Mouse (Mus musculus): ENCODE results near the gene Sec23ip.

Sec23ip gene

DNA sequence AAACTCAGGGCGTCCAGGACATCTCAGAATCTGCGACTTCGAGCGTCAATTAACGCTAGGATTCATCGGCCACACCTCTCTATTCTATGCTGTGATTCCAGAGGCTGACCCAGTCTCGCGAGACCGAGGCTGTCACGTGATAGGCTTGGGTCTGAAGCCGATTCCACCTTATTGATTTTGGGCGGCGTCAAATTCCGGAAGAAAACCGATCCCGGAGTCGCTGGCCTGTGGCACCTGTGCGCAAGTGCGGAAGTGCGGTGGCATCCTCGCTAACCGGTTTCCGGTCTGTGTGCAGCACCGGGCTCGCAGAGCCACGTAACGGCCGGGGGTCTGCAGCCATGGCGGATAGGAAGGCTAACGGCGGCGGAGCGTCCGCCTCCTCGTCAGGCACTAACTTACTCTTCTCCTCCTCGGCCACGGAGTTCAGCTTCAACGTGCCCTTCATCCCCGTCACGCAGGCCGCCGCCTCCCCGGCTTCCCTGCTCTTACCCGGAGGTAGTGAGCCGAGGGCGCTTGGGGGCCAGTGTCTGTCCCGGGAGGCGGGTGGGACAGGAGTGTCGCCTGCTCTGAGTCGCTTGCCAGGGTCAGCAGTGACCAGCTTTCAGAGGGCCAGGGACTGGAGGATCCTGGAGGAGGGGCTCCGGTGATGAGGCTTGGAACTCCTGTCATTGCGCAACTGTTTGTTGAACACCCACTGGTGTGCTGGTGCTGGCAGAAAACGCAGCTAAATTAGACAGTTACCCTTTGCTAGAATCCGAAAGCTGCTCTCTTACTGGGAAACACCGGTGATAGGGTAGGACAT is at the start of gene Sec23ip:
Gene Sec23ip (plus strand): TSS at position 260 of the 802 bp plus-strand sequence.
- in situ Hi-C loops (cut with MboI, MseI): no loop called here

DNA sequence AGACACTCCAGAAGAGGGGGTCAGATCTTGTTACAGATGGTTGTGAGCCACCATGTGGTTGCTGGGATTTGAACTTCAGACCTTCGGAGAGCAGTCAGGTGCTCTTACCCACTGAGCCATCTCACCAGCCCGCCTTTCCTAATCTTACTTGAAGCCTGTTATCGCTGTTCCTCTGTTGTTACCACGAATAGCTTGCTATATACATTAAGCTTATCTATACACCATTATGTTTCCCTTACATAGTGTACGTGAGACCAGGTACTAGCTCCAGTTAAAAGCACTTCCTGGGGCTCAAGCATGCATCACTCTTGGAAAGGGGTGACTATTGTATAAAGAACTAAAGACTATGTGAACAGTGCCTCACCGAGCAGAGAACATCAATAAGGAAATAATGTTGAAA is 44.8 kb upstream of the Sec23ip start:
- in situ Hi-C loops (cut with MboI, MseI): loop anchor here (5.0 kb wide), 1 partner anchor 248 kb away; no protein-coding TSS in a partner anchor

DNA sequence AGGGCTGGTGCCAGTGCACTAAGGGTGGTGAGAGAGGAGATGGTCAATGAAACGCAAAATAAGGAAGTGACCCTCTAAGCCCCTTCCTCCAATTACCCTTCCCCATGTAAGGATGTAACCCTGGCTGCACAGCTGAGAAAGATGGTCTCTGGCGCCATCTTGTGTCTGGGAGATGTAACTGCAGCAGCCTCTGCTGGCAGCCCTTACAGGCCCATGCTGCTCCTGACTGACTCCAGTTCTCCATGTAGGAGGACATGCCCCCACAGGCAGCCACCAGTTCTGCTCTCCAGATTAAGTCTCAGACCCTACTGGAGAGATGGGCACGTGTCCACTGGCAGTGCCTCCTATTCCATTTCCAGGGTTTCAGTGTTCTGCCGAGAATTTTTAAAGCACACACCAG is 39.0 kb upstream of the Sec23ip start:
- in situ Hi-C loops (cut with MboI, MseI): no loop called here

DNA sequence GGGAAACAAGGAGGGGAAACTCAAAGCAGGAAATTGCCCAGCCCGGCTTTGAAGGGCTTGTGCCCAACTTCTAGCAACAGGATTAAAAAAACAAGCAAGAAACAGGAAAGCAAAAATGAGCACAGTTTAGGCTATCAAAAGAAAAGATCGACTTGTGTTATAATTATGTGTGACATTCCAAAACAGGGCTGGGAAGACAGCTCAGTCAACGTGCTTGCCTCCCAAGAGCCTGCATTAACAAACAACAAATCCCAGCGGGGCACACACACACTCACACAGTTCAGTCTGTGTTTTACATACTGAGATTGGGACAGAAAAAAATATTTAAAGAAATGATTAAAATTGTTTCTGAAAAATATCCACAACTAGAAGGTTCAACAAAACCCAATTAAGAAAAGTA is 26.8 kb upstream of the Sec23ip start:
- in situ Hi-C loops (cut with MboI, MseI): no loop called here

DNA sequence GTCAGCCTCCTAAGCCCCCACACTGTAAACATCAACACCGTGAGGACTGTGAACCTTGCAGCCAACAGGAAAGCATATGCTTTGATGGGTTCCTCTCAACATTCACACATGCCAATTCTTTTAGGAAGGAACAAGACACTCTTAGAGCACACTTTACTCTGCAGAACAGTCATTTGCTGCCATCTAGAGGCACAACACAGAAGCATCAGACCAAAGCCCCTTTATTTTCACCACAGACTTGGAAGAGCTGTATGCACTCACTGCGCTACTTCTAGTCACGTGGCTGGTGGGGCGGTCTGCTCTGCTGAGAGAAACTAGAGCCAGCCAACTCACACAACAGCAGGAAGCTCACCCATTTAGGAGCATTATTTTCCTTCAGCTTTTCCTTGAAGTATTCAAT is 20.0 kb upstream of the Sec23ip start:
- in situ Hi-C loops (cut with MboI, MseI): no loop called here

DNA sequence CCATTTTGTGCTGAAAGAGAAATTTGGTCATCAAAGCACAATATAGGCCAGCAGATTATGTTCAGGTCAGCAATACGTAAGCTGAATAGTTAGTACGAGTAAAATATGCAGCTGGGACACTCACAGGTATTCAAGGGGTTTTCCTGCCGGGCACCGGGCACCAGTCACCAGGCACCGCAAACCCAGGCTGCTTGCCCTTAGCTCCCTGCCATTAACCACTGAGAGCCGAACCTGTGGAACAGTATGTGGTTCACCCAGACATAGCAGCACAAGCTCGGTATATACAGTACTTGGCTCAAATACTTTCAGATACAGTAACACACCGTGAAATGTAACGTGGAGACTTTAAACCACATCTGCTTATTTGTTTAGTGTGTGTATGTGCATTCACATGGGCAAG is 19.6 kb upstream of the Sec23ip start:
- in situ Hi-C loops (cut with MboI, MseI): no loop called here

DNA sequence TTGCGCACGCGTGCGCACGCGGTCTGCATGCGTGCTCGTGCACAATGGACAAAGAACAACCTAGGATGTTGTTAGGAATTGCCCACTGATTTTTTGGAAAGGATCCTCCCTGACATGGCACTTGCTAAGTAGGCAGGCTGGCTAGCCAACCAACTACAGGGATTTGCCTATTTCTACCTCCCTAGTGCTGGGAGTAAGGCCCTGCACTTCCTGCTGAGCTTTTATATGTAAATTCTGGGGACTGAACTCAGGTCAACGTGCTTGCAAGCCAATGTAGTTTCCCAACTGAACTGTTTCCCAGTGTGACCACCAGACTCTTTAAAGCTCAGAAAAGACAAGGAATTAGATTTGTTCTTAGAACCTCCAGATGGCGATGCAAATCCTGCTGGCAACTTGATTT is 17.7 kb upstream of the Sec23ip start:
- in situ Hi-C loops (cut with MboI, MseI): no loop called here

DNA sequence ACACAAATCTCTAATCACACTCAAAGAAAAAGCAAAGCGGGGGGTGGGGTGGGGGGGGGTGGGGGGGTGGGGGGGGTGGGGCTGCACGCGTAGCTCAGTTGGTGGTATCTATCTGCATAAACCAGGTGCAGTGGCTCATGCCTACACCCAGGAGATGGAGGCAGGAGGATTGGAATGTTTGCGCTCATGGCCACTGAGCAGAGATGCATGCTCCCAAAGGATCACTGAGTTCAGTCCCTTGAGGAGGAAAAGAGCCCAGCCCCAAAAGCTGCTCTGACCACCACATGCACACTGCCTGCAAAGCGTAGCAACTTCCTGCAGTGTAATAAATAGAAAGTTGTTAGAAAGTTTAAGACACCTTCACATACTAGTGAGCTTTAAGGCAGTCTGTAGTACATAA is 17.0 kb upstream of the Sec23ip start:
- in situ Hi-C loops (cut with MboI, MseI): no loop called here

DNA sequence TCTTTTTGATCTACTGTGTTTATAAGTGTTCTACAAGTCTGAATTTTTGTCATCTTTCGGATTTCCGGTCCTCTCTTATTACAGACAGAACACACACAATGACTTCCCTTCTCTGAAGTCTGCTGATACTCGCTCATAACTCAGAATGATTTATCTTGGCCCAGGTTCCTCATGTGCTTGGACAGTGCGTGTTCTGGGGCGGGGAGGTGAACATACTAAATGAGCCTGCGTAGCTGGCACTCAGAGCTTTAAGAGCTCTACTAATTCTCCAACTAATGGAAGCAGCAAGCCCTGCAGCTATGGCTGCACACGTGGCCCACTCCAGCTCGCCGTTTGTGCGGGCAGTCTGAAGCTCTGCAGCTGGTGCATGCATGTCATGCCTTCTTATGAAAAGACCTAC is 16.0 kb upstream of the Sec23ip start:
- in situ Hi-C loops (cut with MboI, MseI): no loop called here

DNA sequence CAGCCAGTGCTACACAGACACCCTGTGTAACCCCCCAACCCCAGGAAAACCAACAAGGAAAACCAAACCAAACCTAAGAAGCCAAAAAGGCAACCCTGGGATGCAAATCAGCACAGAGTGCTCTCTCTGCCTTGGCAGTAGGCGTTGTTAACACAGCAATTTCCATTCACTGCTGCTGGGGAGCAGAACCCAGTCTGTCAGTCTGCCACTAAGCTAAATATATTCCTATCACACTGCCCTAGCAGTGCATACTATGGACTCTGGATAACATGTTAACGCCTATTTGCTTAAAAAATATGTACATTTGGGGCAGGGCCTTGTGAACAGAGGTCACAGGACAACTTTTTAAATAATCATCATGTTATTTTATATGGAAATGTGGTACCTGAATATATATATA is 13.2 kb upstream of the Sec23ip start:
- in situ Hi-C loops (cut with MboI, MseI): no loop called here

DNA sequence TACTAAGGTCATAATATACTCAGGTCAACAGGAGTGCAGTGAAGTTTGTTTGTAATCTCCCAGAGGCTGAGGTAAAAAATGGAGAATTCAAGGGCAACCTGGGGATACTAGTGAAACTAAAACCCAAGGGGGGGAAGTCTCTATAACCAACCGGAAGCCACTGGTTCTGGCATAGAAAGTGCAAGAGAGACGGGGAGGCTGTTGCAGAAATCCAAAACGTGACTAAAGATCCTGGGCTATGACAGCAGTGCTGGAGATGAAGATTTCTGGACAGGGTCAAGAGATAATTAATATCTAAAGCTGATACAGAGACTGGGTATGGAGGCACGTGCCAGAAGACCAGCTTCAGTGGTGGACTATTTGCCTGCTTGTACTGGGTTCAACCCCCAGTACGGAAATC is 6.7 kb upstream of the Sec23ip start:
- in situ Hi-C loops (cut with MboI, MseI): no loop called here

DNA sequence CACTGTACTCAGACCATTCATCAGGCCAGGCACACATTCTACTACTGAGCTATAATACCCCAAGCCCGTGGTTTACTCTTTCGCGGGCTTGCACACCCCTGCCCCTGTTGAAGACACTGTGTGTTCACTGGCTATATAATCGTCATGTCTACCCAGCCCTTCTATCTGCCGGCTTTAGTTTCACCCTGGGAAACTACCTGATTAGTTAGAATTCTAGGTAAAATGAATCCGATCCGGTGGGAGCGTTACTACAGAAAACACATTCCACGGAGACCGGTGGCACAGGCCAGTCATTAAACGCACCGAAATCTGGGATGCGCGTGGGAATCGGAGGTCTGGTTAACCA is 5.7 kb upstream of the Sec23ip start:
- in situ Hi-C loops (cut with MboI, MseI): no loop called here

DNA sequence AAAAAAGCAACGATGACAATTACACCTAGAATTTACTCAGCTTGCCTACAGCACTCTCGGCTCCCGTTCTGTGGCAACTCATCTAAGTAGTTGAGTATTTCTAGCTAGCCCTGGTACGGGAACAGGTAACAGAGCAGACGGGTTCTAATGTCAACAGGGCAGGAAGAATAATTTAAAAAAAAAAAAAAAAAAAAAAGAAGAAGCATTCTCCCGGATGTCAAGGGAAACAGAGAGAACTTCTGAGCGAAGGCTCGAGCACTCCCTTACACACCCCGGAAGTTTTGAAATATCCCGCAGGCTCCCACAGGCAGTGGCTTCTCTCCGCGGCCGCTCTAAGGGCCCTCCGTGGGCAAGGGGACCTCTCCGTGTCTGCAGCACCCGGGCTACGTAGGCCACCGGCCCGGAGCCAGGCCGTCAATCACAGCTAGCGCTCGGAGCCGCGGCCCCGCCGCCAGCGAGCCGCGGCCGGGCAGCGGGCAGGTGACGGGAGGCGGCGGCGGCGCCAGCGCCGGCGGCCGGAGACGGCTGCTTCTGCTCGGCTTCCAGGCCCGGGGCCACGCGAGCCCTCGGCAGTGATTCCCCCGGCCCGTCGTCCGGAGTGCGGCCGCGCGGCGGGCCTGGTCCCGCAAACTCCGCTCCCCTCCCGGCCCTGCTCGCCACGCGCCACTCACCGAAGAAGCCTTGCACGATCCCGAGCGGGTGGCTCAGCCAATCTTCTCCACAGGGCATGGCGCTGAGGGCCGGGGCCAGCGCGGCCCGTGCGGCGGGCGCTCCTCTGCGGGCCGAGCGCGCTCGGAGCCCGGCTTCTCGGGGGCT is 5.1 kb upstream of the Sec23ip start:
- in situ Hi-C loops (cut with MboI, MseI): no loop called here

DNA sequence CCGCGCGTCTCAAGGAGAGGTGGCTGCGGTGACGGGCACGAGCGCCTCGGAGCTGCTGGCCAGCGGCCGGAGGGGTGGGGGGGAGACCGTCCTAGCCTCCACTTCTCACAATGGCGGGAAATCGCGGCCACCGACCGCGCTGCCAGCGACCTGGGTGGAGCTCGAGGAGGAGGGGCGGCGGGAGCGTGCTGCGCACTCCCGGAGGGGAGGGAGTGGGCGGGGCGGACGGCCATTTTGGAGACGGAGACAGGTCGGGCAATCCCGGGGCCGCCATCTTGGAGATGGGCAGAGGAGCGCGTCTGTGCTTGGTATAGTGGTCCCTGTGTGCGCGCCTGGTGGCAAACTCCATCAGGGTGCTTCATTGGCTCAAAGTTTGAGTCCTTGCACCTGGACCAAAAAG is 4.4 kb upstream of the Sec23ip start, which contains the start of gene Mcmbp:
Gene Mcmbp (minus strand): TSS at position 162 of the 400 bp plus-strand sequence.
- in situ Hi-C loops (cut with MboI, MseI): no loop called here

DNA sequence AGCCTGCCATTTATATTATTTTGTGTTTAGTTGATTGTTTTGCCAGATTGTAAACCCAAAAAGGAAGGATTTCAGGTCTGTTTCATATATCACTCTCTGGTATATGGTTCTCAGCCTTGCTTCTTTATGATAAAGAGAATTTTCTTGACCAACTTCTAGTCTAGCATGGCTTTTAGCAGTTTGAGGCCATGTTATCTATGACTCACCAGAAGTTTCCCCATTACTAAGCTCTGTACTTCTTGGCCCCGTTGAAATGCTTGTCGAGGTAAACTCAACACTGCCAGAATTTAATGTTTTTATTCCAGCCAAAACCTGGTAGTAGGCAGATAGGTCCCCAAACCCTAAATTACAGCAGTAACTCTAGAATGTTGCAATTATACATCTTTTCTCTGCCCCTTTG is 845 bp upstream of the Sec23ip start:
- in situ Hi-C loops (cut with MboI, MseI): no loop called here

DNA sequence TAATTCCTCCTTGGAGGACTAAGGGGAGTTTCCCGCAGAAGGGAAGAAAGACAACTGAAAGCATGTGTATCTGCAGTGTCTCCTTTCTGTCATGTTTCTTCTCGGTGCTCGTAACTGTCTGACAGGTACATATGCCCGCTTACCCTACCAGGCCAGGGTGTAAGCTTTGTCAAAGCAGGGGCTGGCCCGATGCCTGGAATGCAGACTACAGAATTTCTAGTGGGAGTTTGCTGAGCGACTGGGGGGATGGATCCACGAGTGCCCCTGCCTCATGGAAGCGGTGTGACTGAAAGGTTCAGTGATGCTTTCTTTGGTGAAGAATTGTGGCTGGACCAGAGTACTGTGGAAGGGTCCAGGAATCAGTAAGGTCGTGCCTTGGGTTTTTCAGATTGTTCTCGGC is 1.4 kb downstream of the Sec23ip start:
- in situ Hi-C loops (cut with MboI, MseI): no loop called here

DNA sequence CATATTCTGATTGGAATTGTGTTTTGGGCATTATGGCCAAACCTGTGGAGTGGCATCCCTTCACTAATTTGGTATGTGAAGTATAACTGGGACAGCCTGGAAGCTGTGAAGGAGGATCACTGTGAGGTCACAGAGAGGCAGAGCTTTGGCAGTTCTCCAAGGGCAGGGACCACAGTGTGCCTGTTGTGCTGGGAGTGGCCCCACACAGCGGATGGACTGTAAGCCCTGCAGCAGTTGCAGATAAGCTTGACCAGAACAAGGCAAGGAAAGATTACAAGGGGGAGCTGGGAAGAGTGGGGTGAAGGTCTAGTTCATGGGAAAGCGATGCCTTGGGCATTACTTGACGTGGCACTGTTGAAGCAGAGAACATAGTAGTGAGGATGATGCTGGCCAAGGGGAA is 4.0 kb downstream of the Sec23ip start:
- in situ Hi-C loops (cut with MboI, MseI): no loop called here

DNA sequence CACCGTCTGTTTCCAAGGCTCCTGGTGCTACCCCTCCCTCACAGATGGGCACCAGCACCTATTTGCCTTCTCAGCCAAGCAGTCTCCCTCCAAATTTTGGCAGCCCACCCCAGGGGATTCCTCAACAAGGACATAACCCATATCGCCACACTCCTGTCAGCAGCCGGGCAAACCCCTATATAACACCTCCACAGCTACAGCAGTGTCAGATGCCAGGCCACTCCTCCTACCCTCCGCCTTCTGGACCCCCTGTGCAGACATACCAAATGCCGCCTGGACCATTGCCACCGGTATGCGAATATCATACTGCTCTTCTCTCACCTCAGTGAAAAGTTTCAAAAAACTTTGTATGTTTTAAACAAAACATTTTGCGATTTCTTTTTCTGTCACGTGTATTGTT is 5.6 kb downstream of the Sec23ip start:
- in situ Hi-C loops (cut with MboI, MseI): loop anchor here (10.0 kb wide), 1 partner anchor 1765 kb away; no protein-coding TSS in a partner anchor

DNA sequence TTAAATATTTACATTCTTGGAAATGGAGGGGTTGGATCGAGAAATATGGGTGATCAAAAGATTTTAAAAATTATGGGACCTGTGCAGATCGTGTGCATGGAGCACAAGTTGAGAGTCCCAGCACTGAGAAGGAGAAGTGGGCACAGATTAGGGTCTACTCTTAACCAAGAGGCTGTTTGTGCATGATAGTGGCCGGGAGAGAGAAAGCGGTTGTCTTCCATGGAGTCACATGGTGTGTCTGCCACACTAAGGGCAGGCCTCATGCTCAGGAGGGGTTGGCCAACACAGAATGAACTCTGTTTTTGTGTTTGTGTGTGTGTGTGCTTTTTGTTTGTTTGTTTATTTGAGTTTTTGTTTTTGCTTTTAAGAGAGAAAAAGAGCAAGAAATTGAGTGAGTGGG is 7.3 kb downstream of the Sec23ip start:
- in situ Hi-C loops (cut with MboI, MseI): loop anchor here (10.0 kb wide), 1 partner anchor 1763 kb away; no protein-coding TSS in a partner anchor

DNA sequence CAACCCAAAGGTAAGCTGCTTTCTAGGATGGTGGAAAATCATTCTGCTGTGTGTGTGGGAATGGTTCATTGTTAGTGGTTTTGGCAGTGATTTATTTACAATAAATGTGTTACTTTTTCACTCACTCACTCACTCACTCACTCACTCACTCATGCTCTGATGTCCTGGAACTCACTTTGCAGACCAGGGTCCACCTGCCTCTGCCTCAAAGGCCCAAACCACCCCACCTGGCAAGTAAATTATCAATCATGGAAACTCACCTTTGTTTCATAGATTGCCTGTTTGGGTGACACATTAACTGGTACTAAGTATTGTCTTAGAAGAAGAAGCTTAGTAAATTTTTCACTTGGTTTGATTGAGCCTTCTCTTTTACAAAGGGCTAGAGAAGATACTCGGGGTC is 10.7 kb downstream of the Sec23ip start:
- in situ Hi-C loops (cut with MboI, MseI): loop anchor here (10.0 kb wide), 1 partner anchor 1759 kb away; no protein-coding TSS in a partner anchor

DNA sequence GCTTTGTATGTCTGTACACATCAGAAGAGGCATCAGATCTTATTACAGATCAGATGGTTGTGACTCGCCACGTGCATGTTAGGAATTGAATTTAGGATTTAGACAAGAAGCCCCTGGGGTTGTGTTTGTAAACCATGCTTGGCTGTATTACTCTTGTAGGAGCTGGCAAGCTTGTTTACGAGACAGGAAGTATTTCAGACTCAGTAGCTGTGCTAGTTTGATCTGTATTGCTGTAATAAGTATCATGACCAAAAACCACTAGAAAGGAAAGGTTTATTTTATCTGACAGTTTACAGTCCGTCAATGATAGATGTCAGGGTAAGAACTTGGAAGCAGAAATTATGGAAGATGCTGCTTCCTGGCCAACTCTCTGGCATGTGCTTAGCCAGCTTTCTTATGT is 14.2 kb downstream of the Sec23ip start:
- in situ Hi-C loops (cut with MboI, MseI): loop anchor here (10.0 kb wide), 1 partner anchor 1756 kb away; no protein-coding TSS in a partner anchor

DNA sequence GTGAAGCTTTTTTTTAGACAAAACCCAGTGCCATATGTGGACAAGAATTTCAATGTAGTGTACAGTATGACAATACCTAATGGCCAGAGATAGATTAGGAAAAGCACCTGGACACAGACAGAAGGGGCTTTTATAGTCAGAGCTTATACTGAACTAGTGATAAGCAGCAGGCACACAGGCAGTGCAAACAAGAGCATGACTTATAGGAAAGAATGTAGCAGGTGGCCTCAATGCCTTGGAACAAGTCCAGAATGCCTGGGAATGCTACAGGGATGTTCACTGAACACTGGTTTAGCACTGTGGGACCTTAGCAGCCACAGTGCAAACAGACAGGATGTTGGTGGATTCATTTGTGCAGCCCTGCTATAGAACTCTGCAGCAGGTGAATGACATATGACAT is 22.0 kb downstream of the Sec23ip start:
- in situ Hi-C loops (cut with MboI, MseI): no loop called here

DNA sequence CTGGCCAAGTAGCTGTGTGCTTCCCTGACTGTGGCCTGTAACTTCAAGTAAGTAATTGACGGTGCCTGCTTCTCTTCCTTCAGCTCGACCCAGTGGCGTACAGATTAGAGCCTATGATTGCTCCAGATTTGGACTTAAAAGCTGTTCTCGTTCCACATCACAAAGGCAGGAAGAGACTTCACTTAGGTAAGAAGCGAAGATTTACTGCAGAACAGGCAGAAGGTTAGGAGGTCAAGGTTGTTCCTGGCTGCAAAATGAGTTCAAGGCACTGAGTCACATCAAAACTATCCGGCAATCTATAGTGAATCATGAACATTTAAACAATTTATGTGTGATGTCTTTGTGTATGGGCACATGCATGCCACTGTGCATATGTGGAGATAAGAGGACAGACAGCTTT is 32.5 kb downstream of the Sec23ip start:
- in situ Hi-C loops (cut with MboI, MseI): no loop called here
